Mouse (Mus musculus) E14TG2a.4 (cell line): ENCODE data around the gene Dnaja2.

Source experiments
- CTCF ChIP-seq: conservative IDR thresholded peaks from 2 replicates; pipeline ENCODE4 v1.5.1; 2014; ENCODE audit warnings: low read length
- POU5F1 ChIP-seq: IDR thresholded peaks from 2 replicates; pipeline ENCODE4 v1.6.1; 2014; ENCODE audit warnings: low read length, borderline replicate concordance

DNA sequence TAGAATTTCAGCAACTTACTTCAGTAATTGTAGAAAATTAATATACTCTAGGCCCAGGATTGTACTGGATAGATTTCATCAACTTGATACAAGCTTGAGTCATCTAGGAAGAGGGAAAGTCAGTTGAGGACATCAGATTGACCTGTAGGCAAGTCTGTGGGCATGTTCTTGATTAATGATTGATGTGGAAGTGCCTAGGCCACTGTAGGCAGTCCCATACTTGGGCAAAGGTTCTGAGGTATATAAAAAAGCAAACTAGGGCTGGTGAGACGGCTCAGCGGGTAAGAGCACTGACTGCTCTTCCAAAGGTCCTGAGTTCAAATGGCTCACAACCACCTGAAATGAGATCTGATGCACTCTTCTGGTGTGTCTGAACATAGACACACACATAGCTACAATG, 12.7 kb upstream of the Dnaja2 start:
- TF ChIP-seq CTCF: no peak
- TF ChIP-seq POU5F1: no peak
